Mouse (Mus musculus) 416B (cell line): ENCODE data around the gene Wasf2.
A peak's percentile ranks its signal among the peaks of the same experiment; 100 is the strongest.
"Not testable (repeated sequence)": the region's sequence is repeated elsewhere in the genome, so short reads cannot be mapped to it uniquely, and the experiment has no call there.

ENCODE experiments used
- DNase-seq: peaks from one replicate; pipeline ENCODE4 v3.0.0; 2011; ENCODE audit warnings: low read depth

The Wasf2 gene

DNA sequence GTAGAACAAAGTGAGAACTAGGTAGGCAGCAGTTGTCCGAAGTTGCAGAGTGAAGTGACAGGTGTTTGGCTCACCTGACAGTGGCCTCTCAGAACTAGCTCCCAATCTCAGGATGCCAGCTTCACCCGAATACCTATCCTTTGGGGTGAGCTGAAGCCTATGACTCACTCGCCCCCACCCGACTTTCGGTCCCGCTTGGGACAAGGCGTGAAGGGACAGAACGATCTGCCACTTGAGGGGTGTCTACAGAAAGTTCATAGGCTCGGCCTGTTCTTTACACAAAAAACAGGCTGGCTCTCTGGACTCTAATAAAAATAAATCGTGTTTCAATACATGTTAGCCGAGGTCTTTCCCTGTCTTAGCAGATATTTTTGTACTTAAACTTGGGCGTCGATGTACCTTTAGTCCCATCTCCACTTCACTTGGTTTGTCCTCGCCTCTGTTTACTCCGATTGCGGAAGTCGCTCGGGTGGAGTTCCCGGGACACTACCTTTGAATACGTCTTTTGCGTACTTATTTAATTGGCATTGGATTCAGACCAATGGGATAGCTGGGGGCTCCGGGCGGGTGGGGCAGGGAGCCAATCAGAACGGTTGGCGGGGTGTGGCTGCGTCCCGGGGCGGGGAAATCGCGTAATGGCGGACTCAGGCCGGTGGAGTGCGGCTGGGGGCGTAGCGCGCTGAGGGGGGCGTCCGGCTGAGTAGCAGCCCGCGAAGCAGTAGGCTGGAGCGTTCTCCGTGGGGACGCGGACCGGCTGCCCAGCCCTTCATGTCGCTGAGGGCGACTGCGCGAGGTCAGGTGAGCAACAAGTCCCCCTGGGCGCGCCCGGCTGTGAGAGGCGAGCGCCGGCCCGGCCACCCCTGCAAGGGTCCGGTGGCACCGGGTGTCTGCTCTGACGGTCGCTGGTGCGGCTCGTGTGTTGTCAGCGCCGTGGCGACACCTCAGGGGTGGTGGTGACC is at the start of gene Wasf2:
Wasf2 (plus strand) TSS at position 575 of the 959 bp plus-strand sequence.
- DNase-seq = peak; percentile 99

DNA sequence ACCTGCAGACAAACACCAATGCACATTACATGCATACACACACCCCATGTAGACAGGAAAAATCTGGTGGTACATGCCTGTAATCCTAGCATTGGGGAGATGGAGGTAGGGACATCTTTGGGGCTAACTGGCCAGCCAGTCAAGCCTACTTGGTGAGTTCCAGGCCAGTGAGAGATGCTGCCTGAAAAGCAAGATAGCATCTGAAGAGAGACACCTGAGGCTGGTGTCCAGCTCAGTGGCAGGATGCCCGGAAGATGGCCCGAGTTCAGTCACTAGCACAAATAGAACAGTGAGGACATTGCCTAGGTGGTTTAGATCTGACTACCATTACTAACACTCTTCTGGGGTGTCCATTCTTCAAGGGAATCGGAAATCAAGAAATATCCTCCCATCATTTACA is 49.4 kb upstream of the Wasf2 start:
- DNase-seq = no peak

DNA sequence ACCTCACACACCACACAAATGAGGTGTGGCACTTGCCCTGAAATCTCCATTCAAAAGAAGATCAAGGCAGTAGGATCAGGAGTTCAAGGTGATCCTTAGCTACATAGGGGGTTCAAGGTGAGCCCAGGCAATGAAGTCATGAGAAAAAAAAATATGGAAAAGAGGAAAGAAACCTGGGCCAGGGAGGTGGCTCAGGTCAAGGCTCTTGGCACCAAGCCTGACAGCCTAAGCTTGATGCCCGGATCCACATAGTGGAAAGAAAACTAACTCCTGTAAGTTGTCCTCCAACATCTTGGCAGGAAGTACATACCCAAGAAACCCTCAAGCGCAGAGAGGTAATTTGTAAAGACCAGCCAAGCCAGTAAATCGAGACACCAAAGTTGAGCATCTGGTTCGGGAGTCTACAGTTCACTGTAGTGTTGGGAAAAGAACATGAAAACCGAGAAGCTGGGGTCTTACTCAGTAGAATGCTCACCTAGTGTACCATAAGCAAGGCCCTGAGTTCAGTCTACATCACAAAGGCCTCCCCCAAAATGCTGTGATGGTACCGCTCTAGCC is 48.0 kb upstream of the Wasf2 start:
- DNase-seq = no peak

DNA sequence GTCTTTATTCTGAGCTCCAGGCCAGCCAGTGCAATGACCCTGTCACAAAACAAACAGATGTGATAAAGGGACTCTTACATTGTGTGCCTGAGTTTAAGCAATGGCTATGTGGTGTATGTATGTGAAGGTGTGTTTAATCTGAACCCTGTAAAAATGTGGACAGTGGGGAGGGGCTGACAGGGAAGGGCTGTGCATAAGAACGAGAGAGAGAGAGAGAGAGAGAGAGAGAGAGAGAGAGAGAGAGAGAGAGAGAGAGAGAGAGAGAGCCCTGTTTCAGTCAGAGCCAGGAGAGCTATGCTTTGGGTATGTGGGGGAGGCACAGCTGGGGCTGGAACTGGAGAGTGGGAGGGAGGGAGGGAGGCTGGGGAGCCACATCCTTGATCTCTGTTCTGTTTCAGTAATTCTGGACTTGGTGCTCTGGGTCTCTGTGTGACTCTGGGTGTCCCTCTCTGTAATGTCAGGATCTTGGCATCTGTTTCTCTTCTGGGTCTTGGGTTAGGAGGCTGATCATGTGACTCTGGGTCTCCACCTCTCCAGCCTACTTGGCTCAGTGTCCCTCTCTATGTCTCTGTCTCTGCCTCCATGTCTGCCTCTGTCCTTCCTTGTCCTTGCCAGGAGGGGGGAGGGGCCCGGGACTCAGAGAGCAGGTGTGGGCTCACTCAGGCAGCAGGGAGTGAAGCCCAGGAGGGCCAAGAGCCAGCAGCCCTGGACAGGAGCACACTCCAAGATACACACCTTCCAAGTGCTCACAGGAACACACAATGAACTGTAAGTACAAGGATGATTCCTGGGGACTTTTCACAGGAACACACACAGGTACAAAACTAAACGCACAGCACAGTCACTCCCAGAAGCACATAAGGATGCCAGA is 46.1 kb upstream of the Wasf2 start:
- DNase-seq = no peak

DNA sequence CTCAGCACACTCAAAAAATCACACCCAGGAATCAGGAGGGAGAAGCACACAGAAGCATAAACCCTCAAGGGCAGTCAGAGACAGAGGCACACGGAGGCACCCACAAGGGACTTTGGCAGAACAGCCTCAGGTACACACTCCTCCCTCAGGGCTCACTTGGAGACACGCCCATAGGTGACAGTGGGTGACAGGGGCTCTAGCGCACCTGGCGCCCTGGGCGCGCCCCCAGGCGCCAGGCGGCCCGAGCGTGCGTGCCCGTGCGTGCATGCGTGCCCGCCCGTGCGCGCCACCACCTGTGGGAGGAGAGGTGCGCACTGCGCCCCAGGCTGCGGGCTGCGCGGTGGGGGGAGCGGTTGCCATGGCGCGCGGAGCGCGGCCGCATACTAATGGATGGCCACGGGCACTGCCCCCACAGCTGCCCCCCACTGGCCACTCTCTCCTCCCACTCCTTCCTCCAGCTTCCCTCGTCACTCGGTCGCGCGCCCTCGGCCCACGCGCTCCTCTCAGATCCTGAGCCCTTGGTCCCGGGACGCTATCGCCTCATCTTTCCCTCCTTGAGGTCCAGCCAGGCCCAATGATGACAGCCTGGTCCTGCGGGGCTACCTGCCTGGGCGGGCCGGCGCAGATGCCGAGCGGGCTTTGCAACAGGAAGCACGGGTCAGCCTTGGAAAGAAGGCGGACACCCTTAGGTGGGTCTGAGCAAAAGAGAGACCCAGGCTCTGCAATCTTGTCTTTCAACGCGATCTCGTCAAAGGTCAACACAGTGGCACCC is 45.1 kb upstream of the Wasf2 start:
- DNase-seq = no peak

DNA sequence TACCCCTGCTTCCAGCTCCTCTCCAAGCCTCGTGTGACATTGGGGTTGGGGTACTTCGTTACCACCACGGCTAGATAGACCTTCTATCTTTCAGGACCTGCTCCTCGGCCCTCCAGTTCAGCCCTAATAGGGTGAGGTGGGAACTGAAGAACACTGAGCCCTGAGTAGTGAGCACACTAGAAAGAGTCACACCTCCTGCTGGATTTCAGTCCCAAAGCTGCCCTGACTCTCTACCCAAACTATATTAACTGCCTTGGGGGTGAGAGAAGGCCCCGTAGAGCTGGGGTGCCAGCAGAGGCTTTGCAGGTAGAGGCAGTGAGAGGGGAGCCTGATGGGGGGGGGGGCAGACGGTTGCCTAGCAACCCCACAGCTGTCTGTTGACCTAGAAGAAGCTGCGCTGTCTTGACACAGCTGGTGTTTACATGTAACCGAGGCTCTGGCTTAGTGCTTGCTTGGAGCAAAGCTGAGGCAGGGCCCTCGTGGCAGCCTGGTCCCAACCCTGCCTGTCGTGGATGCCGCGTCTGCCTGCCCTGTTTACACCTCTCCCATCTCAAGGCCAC is 44.4 kb upstream of the Wasf2 start:
- DNase-seq = no peak

DNA sequence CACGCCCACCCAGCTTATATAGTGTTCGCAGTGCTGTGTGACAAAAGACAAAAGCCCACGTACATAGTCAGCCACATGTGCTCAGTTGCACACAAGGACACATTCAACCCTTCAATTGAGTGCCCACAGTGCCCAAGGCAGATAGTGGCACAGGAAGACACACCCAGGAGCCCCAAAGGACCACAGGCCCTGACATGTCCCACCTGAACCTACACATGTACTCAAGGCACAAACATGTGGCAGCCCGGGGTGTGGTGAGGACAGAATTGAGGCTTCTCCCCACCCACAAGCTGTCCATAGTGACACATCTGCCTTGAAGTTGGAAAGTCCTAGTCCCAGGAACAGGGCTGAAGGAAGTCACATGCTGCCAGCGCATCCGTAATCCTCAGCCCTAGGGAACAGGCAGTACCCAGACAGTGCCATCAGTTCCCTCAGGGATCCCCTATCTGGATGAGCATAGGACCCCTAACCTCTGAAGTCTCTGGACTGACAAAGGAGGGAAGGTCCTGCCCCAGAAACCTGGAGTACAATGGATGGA is 43.1 kb upstream of the Wasf2 start:
- DNase-seq = no peak

DNA sequence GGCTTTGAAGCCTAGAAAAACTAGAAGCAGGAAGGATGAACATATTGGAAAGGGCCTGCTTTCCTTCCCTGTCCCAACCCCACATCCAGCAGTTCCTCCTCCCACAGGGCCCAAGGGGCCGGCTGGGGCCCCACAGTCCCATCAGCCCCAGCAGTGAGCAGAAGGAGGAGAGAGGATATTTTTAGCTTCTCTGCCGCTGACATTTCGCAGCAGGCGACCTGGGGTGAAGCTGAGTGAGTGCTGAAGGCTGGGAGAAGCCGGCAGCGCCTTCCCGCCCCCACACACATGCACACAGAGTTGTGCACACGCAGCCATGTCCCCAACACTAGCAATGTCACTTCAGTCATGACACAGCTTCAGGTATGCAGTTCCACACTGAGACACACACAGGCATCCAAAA is 42.5 kb upstream of the Wasf2 start:
- DNase-seq = no peak

DNA sequence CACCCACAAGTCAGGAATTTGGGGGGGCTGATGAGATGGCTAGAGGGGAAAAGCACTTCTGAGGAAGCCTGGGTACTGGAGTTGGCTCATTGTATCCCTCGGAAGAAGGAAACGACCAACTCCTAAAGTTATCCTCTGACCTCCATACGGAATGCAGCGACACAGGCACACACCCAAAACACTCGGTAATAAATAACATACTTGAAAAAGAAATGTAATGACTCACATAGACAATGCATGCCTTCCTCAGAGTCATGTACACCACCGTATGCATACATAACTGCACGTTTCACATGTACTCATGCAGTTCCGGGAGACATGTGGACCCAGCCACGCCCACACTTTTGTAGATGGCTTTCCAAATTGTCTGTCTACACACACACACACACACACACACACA is 41.0 kb upstream of the Wasf2 start:
- DNase-seq = no peak

DNA sequence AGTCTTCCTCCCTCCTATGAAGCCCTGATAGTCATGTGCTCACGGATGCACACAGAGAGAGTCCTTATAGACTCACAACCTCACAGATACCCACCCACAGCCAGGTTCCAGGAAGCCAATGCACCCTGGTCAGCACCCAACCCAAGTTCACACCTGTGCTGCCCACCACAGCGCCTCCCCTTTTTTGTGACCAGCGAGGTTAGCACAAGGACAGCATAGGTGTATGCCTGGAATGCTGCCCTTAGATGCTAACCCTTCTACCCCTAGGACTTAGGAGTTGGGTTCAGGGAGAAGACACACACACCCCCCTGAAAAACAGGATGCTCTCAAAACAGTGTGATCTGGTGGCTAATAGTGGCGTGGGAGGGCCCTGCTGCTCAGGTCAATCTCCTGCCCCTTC is 40.5 kb upstream of the Wasf2 start:
- DNase-seq = no peak

DNA sequence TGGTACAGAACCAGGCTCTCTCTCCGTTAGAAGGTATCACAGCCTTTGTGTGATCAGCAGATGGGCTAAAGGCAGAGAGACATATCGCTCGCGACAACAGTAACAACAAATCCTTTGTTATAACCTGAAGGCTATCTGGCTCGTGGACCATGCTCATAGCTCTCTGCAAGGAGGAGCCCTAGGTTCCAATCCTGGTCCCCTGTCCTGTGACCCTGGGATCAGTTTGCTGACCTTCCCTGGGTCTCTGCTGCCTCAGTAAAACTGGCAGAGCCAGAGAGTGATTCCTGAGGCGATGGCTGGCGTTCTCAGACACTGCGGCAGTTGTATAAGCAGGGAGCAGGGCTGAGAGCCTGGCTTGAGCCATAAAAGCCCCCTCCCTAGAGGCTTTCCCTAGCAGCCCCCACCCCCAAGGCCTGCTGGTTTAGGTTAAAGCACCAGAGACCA is 40.0 kb upstream of the Wasf2 start:
- no peak for DNase-seq

DNA sequence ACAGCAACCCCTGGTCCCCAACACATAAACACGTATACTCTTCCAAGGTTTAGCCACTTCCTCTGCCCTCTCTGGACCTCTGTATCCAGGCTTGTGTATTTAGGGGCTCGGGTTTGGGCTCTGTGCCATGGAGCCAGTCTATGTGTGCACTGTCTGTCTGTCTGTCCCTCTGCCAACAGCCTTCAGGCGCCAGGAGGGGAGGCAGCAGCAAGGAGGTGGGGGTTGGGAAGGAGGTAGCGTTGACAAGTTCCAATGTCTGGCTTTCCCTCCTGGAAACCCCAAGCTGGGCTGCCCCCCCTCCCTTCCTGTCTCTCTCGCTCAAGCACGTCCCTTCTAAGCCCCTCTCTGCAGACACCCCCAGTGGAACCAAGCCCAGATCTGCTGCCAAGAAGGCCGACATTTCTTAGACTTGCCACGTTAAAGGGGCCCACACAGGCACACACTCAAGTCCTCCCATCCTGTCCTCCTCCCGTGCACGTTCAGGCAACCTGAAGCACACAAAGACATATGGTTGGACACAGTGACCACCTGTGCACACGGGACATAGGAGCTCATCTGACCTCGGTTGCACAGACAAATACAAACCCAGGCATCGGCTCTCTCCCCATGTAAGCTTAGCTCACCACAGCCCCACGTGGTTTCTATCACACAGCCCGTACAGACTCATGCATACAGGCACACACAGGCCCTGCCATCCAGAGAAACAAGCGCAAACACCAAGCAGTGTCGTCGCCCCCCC is 39.4 kb upstream of the Wasf2 start:
- peak; percentile 42 for DNase-seq

DNA sequence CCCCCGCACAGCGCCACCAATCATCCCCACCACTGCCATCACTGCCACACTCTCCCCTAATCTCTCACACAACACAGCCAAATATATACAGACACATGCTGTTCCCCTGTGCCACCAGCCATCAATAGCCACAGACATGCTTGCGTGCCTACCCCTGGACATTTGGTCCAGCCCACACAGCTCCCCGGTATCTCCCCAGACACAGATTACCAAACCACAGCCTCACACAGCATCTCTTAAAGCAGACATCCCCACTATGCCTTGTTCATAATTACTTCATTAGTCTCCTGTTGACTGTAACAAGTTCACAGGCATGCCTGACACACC is 38.9 kb upstream of the Wasf2 start:
- peak; percentile 36 for DNase-seq

DNA sequence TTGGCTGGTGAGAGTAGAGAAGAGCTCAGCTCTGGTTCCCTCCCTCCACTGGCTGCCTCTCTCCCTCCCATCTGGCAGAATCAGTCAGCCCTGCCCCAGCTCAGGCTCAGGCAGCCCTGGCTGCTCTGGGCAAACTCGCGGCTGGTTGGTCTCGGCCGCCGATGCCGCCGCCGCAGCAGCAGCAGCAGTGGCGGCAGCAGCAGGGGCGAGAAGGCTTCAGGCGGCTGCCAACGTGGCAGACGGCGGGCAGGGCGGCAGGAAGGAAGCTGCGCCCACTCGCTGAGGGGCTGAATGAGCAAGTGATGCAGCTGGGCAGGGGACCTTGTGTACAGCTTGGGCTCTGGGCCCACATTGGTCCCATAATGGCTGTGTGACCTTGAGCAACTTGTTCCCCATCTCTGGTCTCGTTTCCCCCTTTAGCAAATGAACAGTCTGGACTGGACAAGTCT is 37.8 kb upstream of the Wasf2 start:
- peak; percentile 66 for DNase-seq

DNA sequence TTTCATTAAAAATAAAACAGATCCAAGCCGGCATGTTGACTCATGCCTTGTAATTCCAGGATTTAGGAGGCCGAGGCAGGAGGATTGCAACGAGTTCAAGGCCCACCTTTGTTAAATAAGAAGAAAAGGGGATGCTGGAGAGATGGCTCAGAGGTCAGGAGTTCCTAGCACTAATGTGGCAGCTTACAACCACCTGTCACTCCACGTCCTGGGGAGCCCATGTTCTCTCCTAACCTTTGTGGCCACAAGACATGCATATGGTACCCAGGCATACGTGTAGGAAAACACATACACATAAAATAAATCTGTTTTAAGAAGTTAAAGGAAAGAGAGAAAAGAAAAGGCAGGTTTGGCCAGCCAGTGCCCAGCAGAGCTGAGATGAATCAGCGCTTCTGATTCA is 37.2 kb upstream of the Wasf2 start:
- no peak for DNase-seq

DNA sequence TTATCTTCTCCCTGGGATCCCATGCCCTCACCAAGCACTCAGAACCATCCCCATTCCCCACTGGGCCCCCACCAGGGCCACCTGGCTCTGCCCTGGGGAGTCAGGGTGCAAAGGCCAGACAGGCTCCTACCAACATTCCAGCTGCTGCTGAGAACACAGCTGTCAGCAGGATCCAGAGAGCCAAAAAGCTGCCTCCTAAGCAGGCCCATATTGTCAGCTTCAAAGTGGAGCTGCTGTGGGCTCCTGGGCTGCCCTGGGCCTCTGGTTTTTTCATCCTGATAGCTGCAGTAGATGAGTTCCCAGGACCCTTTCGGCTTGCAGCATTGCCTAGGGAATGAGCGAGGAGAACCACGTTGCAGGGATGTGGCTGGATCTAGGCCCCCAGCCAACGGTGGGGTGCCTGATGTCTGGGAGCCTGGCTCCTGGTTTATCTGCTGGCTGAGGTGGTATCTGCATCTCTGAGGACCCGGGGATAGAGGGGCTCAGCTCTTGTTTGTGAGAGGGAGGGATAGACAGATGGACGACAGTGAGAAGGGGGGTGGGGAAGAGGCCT is 36.7 kb upstream of the Wasf2 start:
- no peak for DNase-seq

DNA sequence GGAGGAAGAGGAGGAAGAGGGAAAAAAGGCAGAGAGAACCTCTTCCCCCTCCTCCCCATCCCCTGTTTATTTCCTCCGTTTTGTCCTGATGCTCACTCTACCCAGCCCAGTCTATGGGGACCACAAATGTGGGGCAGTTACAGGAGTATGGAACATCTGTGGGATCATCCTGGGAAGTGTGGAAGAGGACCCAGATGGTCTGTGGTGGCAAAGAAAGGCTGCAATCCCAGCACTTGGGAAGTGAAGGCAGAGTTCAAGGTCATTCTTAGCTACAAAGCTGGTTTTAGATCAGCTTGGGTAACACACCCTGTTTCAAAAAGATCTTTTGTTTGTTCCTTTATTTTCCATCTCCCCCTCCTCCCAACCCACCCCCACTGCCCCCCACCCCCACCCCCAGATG is 36.0 kb upstream of the Wasf2 start:
- DNase-seq = no peak

DNA sequence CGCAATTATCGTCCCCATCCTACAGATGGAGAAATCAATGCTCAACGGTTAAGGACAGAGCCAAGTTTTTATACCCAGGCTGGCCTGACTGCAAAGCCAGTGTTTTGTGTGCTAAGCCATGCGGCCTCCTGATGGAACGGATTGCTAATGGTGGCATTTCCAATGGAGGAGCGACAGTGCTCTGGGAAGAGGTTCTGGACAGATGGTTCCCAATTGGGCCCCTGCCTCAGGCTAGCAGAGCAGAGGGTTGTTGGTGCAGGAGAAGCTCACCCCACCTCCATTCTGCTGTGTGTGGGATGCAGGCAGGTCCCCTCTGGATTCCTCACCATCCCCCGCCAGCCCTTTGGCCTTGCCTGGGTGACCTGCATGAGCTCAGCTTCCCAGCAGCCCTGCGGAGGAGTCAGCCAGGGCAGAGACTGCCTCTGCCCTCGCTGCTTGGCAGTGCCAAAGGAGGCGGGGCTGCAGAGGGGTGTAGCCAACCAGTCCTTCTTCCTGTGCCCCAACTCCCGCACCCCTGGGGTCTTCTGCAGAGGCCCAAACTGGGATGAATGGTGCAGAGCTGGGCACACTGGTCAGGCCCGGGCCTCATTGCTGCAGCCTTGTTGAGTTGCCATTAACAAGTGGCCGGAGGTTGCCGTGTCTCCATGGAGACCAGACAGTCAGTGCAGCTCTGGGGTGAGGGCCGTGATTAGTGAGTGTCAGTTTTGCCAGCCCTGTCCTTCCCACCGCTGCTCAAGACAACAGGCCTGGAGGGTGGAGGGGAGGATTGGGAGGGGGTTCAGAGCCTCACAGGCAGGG is 35.2 kb upstream of the Wasf2 start:
- DNase-seq = peak; percentile 70

DNA sequence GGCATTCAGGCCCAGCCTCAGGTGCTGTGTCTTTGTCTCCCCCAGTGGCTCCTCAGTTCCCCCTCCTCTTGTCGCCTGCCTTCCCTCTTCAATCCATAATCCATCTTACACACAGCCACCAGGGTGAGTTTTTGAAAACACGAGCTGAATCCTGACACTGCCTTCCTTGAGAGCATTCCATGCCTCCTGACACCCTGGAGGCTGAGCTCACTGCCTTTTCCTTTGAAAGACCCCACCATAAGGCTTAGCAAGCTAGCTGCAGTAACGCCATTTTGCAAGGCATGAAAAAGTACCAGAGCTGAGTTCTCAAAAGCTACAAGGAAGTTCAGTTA is 34.6 kb upstream of the Wasf2 start:
- not testable (repeated sequence) for DNase-seq

DNA sequence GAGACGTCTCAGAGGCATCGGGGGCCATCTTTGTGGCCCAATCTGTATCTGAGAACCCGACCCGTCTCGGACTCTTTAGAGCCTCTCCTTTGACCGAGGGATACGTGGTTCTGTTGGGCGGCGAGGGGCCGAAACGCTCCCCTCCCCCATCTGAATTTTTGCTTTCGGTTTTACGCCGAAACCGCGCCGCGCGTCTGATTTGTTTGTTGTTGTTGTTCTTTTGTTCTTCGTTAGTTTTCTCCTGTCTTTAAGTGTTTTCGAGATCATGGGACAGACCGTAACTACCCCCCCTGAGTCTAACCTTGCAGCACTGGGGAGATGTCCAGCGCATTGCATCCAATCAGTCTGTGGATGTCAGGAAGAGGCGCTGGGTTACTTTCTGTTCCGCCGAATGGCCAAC is 33.6 kb upstream of the Wasf2 start:
- DNase-seq = not testable (repeated sequence)
